Mouse (Mus musculus): ENCODE measurements around the gene Atp8b4. TPM values are rescaled to one million over a fixed set of nuclear protein-coding genes. Genes with fewer than 3 reads are reported as not detected.

Gene Atp8b4
- polyA plus RNA-seq, 1 experiment from 2014 or later: 0.03 TPM

- no peak for DNase-seq (ENCODE audit: low read depth, low spot score)
- POLR2A ChIA-PET: no interaction called here
- in situ Hi-C loops (cut with MboI; ENCODE audit: low pct_unique_long_range_greater_than_20kb): no loop called here
- no peaks in the 10 kb centered on the region for H3K27me3 ChIP-seq
- CTCF ChIA-PET: no interaction called here
- TF ChIP-seq CTCF (IDR thresholded peaks at IDR 0.05): no peak
- no peak for ATAC-seq
Measured at GRCm38 (mm10) chr2:126412759-126413158, 87.7 kb downstream of the Atp8b4 start.

GRCm38 (mm10) chr2:126399454-126399853 lies 101.0 kb downstream of the Atp8b4 start:
- ChIA-PET CTCF (no interaction called here), POLR2A (no interaction called here)
- TF ChIP-seq CTCF (IDR thresholded peaks at IDR 0.05): no peak
- ATAC-seq (no peak), DNase-seq (ENCODE audit: low read depth, low spot score) (no peak)
- in situ Hi-C loops (cut with MboI; ENCODE audit: low pct_unique_long_range_greater_than_20kb): no loop called here
- H3K27me3 ChIP-seq: peaks cover 15% of the 10 kb centered on the region

- ATAC-seq: no peak
- no peak for TF ChIP-seq CTCF (IDR thresholded peaks at IDR 0.05)
- no peak for DNase-seq (ENCODE audit: low read depth, low spot score)
- in situ Hi-C loops (cut with MboI; ENCODE audit: low pct_unique_long_range_greater_than_20kb): no loop called here
- ChIA-PET POLR2A (no interaction called here), CTCF (no interaction called here)
- peaks cover 15% of the 10 kb centered on the region for H3K27me3 ChIP-seq
Measured at GRCm38 (mm10) chr2:126399017-126399416, 101.5 kb downstream of the Atp8b4 start.

GRCm38 (mm10) chr2:126398216-126398615 lies 102.3 kb downstream of the Atp8b4 start:
- in situ Hi-C loops (cut with MboI; ENCODE audit: low pct_unique_long_range_greater_than_20kb): no loop called here
- no peak for ATAC-seq
- peaks cover 15% of the 10 kb centered on the region for H3K27me3 ChIP-seq
- no peak for TF ChIP-seq CTCF (IDR thresholded peaks at IDR 0.05)
- no peak for DNase-seq (ENCODE audit: low read depth, low spot score)
- ChIA-PET CTCF (no interaction called here), POLR2A (no interaction called here)

GRCm38 (mm10) chr2:126397513-126397912 lies 103.0 kb downstream of the Atp8b4 start:
- DNase-seq (ENCODE audit: low read depth, low spot score) (no peak), ATAC-seq (no peak)
- CTCF ChIA-PET: no interaction called here
- no peak for TF ChIP-seq CTCF (IDR thresholded peaks at IDR 0.05)
- in situ Hi-C loops (cut with MboI; ENCODE audit: low pct_unique_long_range_greater_than_20kb): no loop called here
- H3K27me3 ChIP-seq: peaks cover 12% of the 10 kb centered on the region
- POLR2A ChIA-PET: no interaction called here

GRCm38 (mm10) chr2:126394924-126395323 lies 105.5 kb downstream of the Atp8b4 start:
- ATAC-seq: no peak
- no peak for TF ChIP-seq CTCF (IDR thresholded peaks at IDR 0.05)
- ChIA-PET POLR2A (no interaction called here), CTCF (no interaction called here)
- H3K27me3 ChIP-seq: peaks cover 10% of the 10 kb centered on the region
- in situ Hi-C loops (cut with MboI; ENCODE audit: low pct_unique_long_range_greater_than_20kb): no loop called here
- no peak for DNase-seq (ENCODE audit: low read depth, low spot score)

GRCm38 (mm10) chr2:126387458-126388037 lies 112.9 kb downstream of the Atp8b4 start:
- no peak for TF ChIP-seq CTCF (IDR thresholded peaks at IDR 0.05)
- H3K27me3 ChIP-seq: peaks cover 14% of the 10 kb centered on the region
- CTCF ChIA-PET: no interaction called here
- in situ Hi-C loops (cut with MboI; ENCODE audit: low pct_unique_long_range_greater_than_20kb): no loop called here
- DNase-seq (ENCODE audit: low read depth, low spot score): no peak
- POLR2A ChIA-PET: no interaction called here
- ATAC-seq: no peak

- POLR2A ChIA-PET: no interaction called here
- in situ Hi-C loops (cut with MboI; ENCODE audit: low pct_unique_long_range_greater_than_20kb): no loop called here
Measured at GRCm38 (mm10) chr2:126386056-126386455, 114.4 kb downstream of the Atp8b4 start.

GRCm38 (mm10) chr2:126380300-126380699 lies 120.2 kb downstream of the Atp8b4 start:
- TF ChIP-seq CTCF (IDR thresholded peaks at IDR 0.05): no peak
- in situ Hi-C loops (cut with MboI; ENCODE audit: low pct_unique_long_range_greater_than_20kb): no loop called here

More at GRCm38 (mm10) chr2:126386056-126386455, 114.4 kb downstream of the Atp8b4 start:
- no peak for TF ChIP-seq CTCF (IDR thresholded peaks at IDR 0.05)
- peaks cover 14% of the 10 kb centered on the region for H3K27me3 ChIP-seq
- CTCF ChIA-PET: interaction anchor here (1.1 kb wide), 1 partner anchor 20 kb away, joined by 3 read pairs; no protein-coding TSS in a partner anchor
- no peak for DNase-seq (ENCODE audit: low read depth, low spot score)
- ATAC-seq: no peak

GRCm38 (mm10) chr2:126371634-126372033 lies 128.8 kb downstream of the Atp8b4 start:
- POLR2A ChIA-PET: no interaction called here
- no peak for DNase-seq (ENCODE audit: low read depth, low spot score)
- H3K27me3 ChIP-seq: no peaks in the 10 kb centered on the region
- CTCF ChIA-PET: no interaction called here
- in situ Hi-C loops (cut with MboI; ENCODE audit: low pct_unique_long_range_greater_than_20kb): no loop called here
- no peak for ATAC-seq
- TF ChIP-seq CTCF (IDR thresholded peaks at IDR 0.05): no peak

More at GRCm38 (mm10) chr2:126380300-126380699, 120.2 kb downstream of the Atp8b4 start:
- CTCF ChIA-PET: no interaction called here
- POLR2A ChIA-PET: no interaction called here
- H3K27me3 ChIP-seq: peaks cover 9% of the 10 kb centered on the region
- DNase-seq (ENCODE audit: low read depth, low spot score) (no peak), ATAC-seq (no peak)

- no peak for TF ChIP-seq CTCF (IDR thresholded peaks at IDR 0.05)
- ChIA-PET POLR2A (no interaction called here), CTCF (interaction anchor here (1.0 kb wide), 1 partner anchor 14 kb away, joined by 3 read pairs; no protein-coding TSS in a partner anchor)
- in situ Hi-C loops (cut with MboI; ENCODE audit: low pct_unique_long_range_greater_than_20kb): loop anchor here (10.0 kb wide), 1 partner anchor 155 kb away; no protein-coding TSS in a partner anchor
- ATAC-seq (no peak), DNase-seq (ENCODE audit: low read depth, low spot score) (no peak)
- H3K27me3 ChIP-seq: no peaks in the 10 kb centered on the region
Measured at GRCm38 (mm10) chr2:126369815-126370214, 130.7 kb downstream of the Atp8b4 start.

Measured in Patski (cell line).